Mouse (Mus musculus) forebrain, embryonic 12.5 days (tissue): ENCODE measurements around the gene Tns2. TPM values are rescaled to one million over a fixed set of nuclear protein-coding genes. Genes with fewer than 3 reads are reported as not detected.

ENCODE experiments used
- ATAC-seq: fragments of 200-750 bp; cut with Nextera tagmentation; 2 replicates; pipeline ENCODE4 v1.8.0; 2017; ENCODE audit warnings: moderate TSS enrichment; ENCODE audit not compliant: low FRiP score
- H3K27ac ChIP-seq: fragments of 300-500 bp; sonication (generic); 2 replicates; pipeline ENCODE4 v1.5.1; 2016; ENCODE audit warnings: mild to moderate bottlenecking
- H3K27me3 ChIP-seq: fragments of 300-500 bp; sonication (generic); 2 replicates; pipeline ENCODE4 v1.6.1; 2016; ENCODE audit warnings: mild to moderate bottlenecking
- H3K36me3 ChIP-seq: fragments of 300-500 bp; sonication (generic); replicated peaks from 2 replicates; pipeline ENCODE4 v1.6.1; 2016; ENCODE audit warnings: mild to moderate bottlenecking
- H3K4me1 ChIP-seq: fragments of 300-500 bp; sonication (generic); 2 replicates; pipeline ENCODE4 v1.6.1; 2016
- H3K4me2 ChIP-seq: fragments of 300-500 bp; sonication (generic); 2 replicates; pipeline ENCODE4 v1.6.1; 2016; ENCODE audit warnings: mild to moderate bottlenecking, moderate library complexity
- H3K4me3 ChIP-seq: fragments of 300-500 bp; sonication (generic); replicated peaks from 2 replicates; pipeline ENCODE4 v1.5.1; 2016; ENCODE audit warnings: mild to moderate bottlenecking
- H3K9ac ChIP-seq: fragments of 300-500 bp; sonication (generic); 2 replicates; pipeline ENCODE4 v1.6.1; 2016; ENCODE audit warnings: mild to moderate bottlenecking
- H3K9me3 ChIP-seq: fragments of 300-500 bp; sonication (generic); 2 replicates; pipeline ENCODE4 v1.6.1; 2016
- WGBS: fragments of 180-500 bp; shearing (Covaris S2); methylation state at CpG from one replicate; pipeline ENCODE4 v1.1.7; 2016; 5-methylcytosine and 5-hydroxymethylcytosine counted together
- polyA plus RNA-seq: library from polyadenylated mRNA; unstranded; fragments of >200 nt; fragmentation: Nextera tagmentation; extraction: Ambion mirVana; gene quantifications from 2 replicates; pipeline ENCODE4 v1.2.1, GENCODE M21; 2016

Gene Tns2
- polyA plus RNA-seq, 1 experiment from 2014 or later, result 8.2 TPM

GRCm38 (mm10) chr15:102114651-102115260 lies 14.5 kb downstream of the Tns2 start:
- Histone ChIP-seq H3K4me3 (no peak overlapping the region), H3K4me1 (peaks cover 6% of the 10 kb centered on the region; the same call in 1 of the 2 replicates), H3K9me3 (no peaks in the 10 kb centered on the region), H3K27me3 (no peaks in the 10 kb centered on the region), H3K36me3 (peaks cover 39% of the 10 kb centered on the region), H3K4me2 (no peak overlapping the region), H3K9ac (no peak overlapping the region), H3K27ac (no peak overlapping the region)
- 84% methylated on average over 7 of the region's 7 CpGs for WGBS
- ATAC-seq, result no peak

GRCm38 (mm10) chr15:102115731-102116231 lies 15.6 kb downstream of the Tns2 start:
- no peak overlapping the region for H3K4me2 ChIP-seq
- no peak for ATAC-seq
- H3K9ac ChIP-seq, result no peak overlapping the region
- no peaks in the 10 kb centered on the region for H3K9me3 ChIP-seq
- H3K4me1 ChIP-seq, result peaks cover 6% of the 10 kb centered on the region; the same call in 1 of the 2 replicates
- no peak overlapping the region for H3K4me3 ChIP-seq
- peak overlapping the region; percentile 20; the same call in 1 of the 2 replicates for H3K27ac ChIP-seq
- peaks cover 48% of the 10 kb centered on the region for H3K36me3 ChIP-seq
- H3K27me3 ChIP-seq, result no peaks in the 10 kb centered on the region
- 69% methylated on average over 9 of the region's 9 CpGs for WGBS

- peak overlapping the region; percentile 68 for H3K27ac ChIP-seq
These were observed 16.7 kb downstream of the Tns2 start for GRCm38 (mm10) chr15:102116753-102117415.

GRCm38 (mm10) chr15:102117461-102118443 lies 17.5 kb downstream of the Tns2 start:
- H3K4me2 ChIP-seq, result no peak overlapping the region
- 0 out of 2 replicates have a peak, but pooled peaks have one; percentile 9 for ATAC-seq
- H3K9ac ChIP-seq, result no peak overlapping the region
- 80% methylated on average over 19 of the region's 19 CpGs for WGBS
- no peaks in the 10 kb centered on the region for H3K27me3 ChIP-seq
- no peak overlapping the region for H3K4me3 ChIP-seq
- H3K36me3 ChIP-seq, result peaks cover 65% of the 10 kb centered on the region
- H3K4me1 ChIP-seq, result peaks cover 6% of the 10 kb centered on the region; the same call in 1 of the 2 replicates
- H3K27ac ChIP-seq, result peak overlapping the region; percentile 68; the same call in 1 of the 2 replicates
- no peaks in the 10 kb centered on the region for H3K9me3 ChIP-seq

More at GRCm38 (mm10) chr15:102116753-102117415, 16.7 kb downstream of the Tns2 start:
- 77% methylated on average over 11 of the region's 11 CpGs for WGBS
- peaks cover 59% of the 10 kb centered on the region for H3K36me3 ChIP-seq
- no peaks in the 10 kb centered on the region for H3K9me3 ChIP-seq
- H3K4me2 ChIP-seq, result no peak overlapping the region
- no peak overlapping the region for H3K9ac ChIP-seq
- H3K4me3 ChIP-seq, result no peak overlapping the region
- no peaks in the 10 kb centered on the region for H3K27me3 ChIP-seq
- H3K4me1 ChIP-seq, result peaks cover 6% of the 10 kb centered on the region; the same call in 1 of the 2 replicates
- no peak for ATAC-seq

- Histone ChIP-seq H3K4me1 (peaks cover 6% of the 10 kb centered on the region; the same call in 1 of the 2 replicates), H3K4me2 (no peak overlapping the region), H3K4me3 (no peak overlapping the region), H3K9me3 (no peaks in the 10 kb centered on the region), H3K27me3 (no peaks in the 10 kb centered on the region), H3K36me3 (peaks cover 67% of the 10 kb centered on the region), H3K9ac (no peak overlapping the region), H3K27ac (0 out of 2 replicates have a peak overlapping the region, but pooled peaks have one; percentile 25)
- 79% methylated on average over 4 of the region's 4 CpGs for WGBS
- ATAC-seq, result no peak
These were observed 18.4 kb downstream of the Tns2 start for GRCm38 (mm10) chr15:102118591-102118990.

GRCm38 (mm10) chr15:102119121-102119830 lies 19.1 kb downstream of the Tns2 start:
- H3K4me1 ChIP-seq, result peaks cover 6% of the 10 kb centered on the region; the same call in 1 of the 2 replicates
- H3K9me3 ChIP-seq, result no peaks in the 10 kb centered on the region
- no peak overlapping the region for H3K27ac ChIP-seq
- 81% methylated on average over 8 of the region's 8 CpGs for WGBS
- ATAC-seq, result no peak
- no peak overlapping the region for H3K9ac ChIP-seq
- peaks cover 68% of the 10 kb centered on the region for H3K36me3 ChIP-seq
- no peaks in the 10 kb centered on the region for H3K27me3 ChIP-seq
- H3K4me3 ChIP-seq, result no peak overlapping the region
- no peak overlapping the region for H3K4me2 ChIP-seq

GRCm38 (mm10) chr15:102119831-102120170 lies 19.6 kb downstream of the Tns2 start:
- H3K4me1 ChIP-seq, result peaks cover 6% of the 10 kb centered on the region; the same call in 1 of the 2 replicates
- H3K9me3 ChIP-seq, result no peaks in the 10 kb centered on the region
- H3K36me3 ChIP-seq, result peaks cover 74% of the 10 kb centered on the region
- H3K9ac ChIP-seq, result no peak overlapping the region
- H3K27me3 ChIP-seq, result no peaks in the 10 kb centered on the region
- WGBS, result 78% methylated on average over 2 of the region's 2 CpGs
- no peak overlapping the region for H3K4me2 ChIP-seq
- no peak for ATAC-seq
- no peak overlapping the region for H3K4me3 ChIP-seq
- H3K27ac ChIP-seq, result no peak overlapping the region

- no peak overlapping the region for H3K9ac ChIP-seq
- 85% methylated on average over 5 of the region's 5 CpGs for WGBS
- H3K27me3 ChIP-seq, result no peaks in the 10 kb centered on the region
- no peak overlapping the region for H3K27ac ChIP-seq
- H3K36me3 ChIP-seq, result peaks cover 76% of the 10 kb centered on the region
- no peak for ATAC-seq
- H3K4me2 ChIP-seq, result no peak overlapping the region
- H3K4me3 ChIP-seq, result no peak overlapping the region
- H3K9me3 ChIP-seq, result no peaks in the 10 kb centered on the region
- peaks cover 6% of the 10 kb centered on the region; the same call in 1 of the 2 replicates for H3K4me1 ChIP-seq
These were observed 20.3 kb downstream of the Tns2 start for GRCm38 (mm10) chr15:102120530-102120929.

- no peak overlapping the region for H3K4me3 ChIP-seq
- H3K9me3 ChIP-seq, result no peaks in the 10 kb centered on the region
- WGBS, result 82% methylated on average over 2 of the region's 2 CpGs
- no peak overlapping the region for H3K4me2 ChIP-seq
- no peak overlapping the region for H3K27ac ChIP-seq
- no peaks in the 10 kb centered on the region for H3K27me3 ChIP-seq
- peaks cover 83% of the 10 kb centered on the region for H3K36me3 ChIP-seq
- no peaks in the 10 kb centered on the region for H3K4me1 ChIP-seq
- ATAC-seq, result no peak
- no peak overlapping the region for H3K9ac ChIP-seq
These were observed 26.1 kb downstream of the Tns2 start for GRCm38 (mm10) chr15:102126303-102126702.

GRCm38 (mm10) chr15:102133314-102133713 lies 33.1 kb downstream of the Tns2 start:
- H3K4me3 ChIP-seq, result no peak overlapping the region
- H3K4me1 ChIP-seq, result peaks cover 19% of the 10 kb centered on the region
- no peak overlapping the region for H3K9ac ChIP-seq
- peaks cover 51% of the 10 kb centered on the region for H3K36me3 ChIP-seq
- no peak overlapping the region for H3K4me2 ChIP-seq
- H3K27me3 ChIP-seq, result no peaks in the 10 kb centered on the region
- no peak for ATAC-seq
- WGBS, result 95% methylated on average over 9 of the region's 9 CpGs
- no peak overlapping the region for H3K27ac ChIP-seq
- no peaks in the 10 kb centered on the region for H3K9me3 ChIP-seq

GRCm38 (mm10) chr15:102134709-102135108 lies 34.5 kb downstream of the Tns2 start:
- Histone ChIP-seq H3K27ac (no peak overlapping the region), H3K36me3 (peaks cover 37% of the 10 kb centered on the region), H3K27me3 (no peaks in the 10 kb centered on the region), H3K9me3 (no peaks in the 10 kb centered on the region), H3K4me3 (peak overlapping the region; percentile 82), H3K4me2 (peak overlapping the region; percentile 74; the same call in 1 of the 2 replicates), H3K4me1 (peaks cover 19% of the 10 kb centered on the region), H3K9ac (no peak overlapping the region)
- 93% methylated on average over 2 of the region's 2 CpGs for WGBS
- no peak for ATAC-seq
